ENCODE assay signal across 9 mouse cellular contexts in the genomic region with DNA sequence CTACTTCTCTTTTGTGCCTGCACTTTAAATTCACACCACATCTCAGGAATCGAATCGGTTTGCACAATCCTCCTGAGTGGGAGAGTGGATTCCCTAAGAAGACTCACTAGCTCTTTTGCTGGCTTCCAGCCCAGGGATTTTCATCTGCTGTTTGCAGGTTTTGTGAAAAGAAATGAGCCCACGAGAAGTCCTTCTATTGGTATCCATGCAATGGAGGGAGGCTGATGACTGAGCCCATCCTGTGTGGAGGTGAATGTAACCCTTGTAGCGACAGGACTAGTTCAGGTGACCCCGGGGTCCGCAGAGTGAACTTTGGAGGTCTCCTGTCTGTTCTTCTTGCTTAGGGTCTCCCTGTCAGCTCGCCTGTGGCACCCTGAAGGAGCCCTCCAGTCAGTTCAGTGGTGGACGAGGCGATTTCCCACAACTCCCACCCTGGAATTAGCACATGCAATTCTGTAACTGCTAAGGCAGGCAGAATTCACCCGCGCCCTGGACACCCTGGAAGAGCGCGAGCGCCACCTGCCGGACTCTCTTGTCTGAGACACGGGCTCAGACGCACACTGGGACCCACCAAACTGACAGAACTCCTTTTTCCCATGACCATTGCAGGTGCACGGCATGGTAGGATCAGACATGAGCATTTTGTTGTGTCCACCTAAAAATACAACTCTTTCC.
A peak's percentile ranks its signal among the peaks of the same experiment; 100 is the strongest.
DNase-seq lines count a peak whose midpoint lies in the region; ATAC-seq and TF ChIP-seq lines count a peak whose summit lies in the region.
"Had no signal": no experiment of that assay in that cellular context is flagged by ENCODE, and none has a peak within 500 bp of the region (broad histone marks: within the 10 kb centered on the region; RNA-seq: fewer than 3 reads in every experiment).

No protein-coding gene starts in this region.

- H3K9ac ChIP-seq in liver, adult 2 months (ENCODE audit: low read depth, low read length), result no peak overlapping the region
- H3K9ac ChIP-seq in neural tube, embryonic 14.5 days (replicated peaks; ENCODE audit: low read depth, low read length), result no peak overlapping the region
- H3K9ac ChIP-seq: embryonic facial prominence, embryonic 13.5 days had no signal

- no peaks in the 10 kb centered on the region for H3K36me3 ChIP-seq in embryonic facial prominence, embryonic 10.5 days (replicated peaks)
- no peaks in the 10 kb centered on the region for H3K36me3 ChIP-seq in liver, adult 2 months (ENCODE audit: control insufficient read depth, insufficient read depth, low read length)
- H3K36me3 ChIP-seq in neural tube, embryonic 14.5 days (ENCODE audit: control insufficient read depth, insufficient read depth, low read length), result no peaks in the 10 kb centered on the region
- H3K36me3 ChIP-seq: embryonic facial prominence, embryonic 13.5 days had no signal

- no peak overlapping the region for H3K4me2 ChIP-seq in neural tube, embryonic 14.5 days (ENCODE audit: low read depth, low read length)
- H3K4me2 ChIP-seq: embryonic facial prominence, embryonic 13.5 days had no signal

- no peak overlapping the region for H3K4me3 ChIP-seq in embryonic facial prominence, embryonic 10.5 days
- no peak overlapping the region for H3K4me3 ChIP-seq in liver, adult 2 months (ENCODE audit: insufficient read depth, low read depth, low read length)
- H3K4me3 ChIP-seq in neural tube, embryonic 14.5 days (ENCODE audit: low read depth, low read length), result no peak overlapping the region
- H3K4me3 ChIP-seq: embryonic facial prominence, embryonic 13.5 days had no signal

- WGBS in embryonic facial prominence, embryonic 10.5 days, result 29% methylated on average over 18 of the region's 18 CpGs
- 28% methylated on average over 18 of the region's 18 CpGs for WGBS in liver, adult 2 months
- 32% methylated on average over 18 of the region's 18 CpGs for WGBS in neural tube, embryonic 14.5 days

- peak; percentile 87 for TF ChIP-seq CTCF in liver, adult 2 months (IDR thresholded peaks at IDR 0.05; ENCODE audit: low read depth, low read length)

- H3K4me1 ChIP-seq in embryonic facial prominence, embryonic 10.5 days, result no peaks in the 10 kb centered on the region
- H3K4me1 ChIP-seq in liver, adult 2 months (ENCODE audit: control insufficient read depth, insufficient read depth, low read length), result no peaks in the 10 kb centered on the region
- no peaks in the 10 kb centered on the region for H3K4me1 ChIP-seq in neural tube, embryonic 14.5 days (ENCODE audit: control insufficient read depth, insufficient read depth, low read length)
- H3K4me1 ChIP-seq: embryonic facial prominence, embryonic 13.5 days had no signal

- H3K79me2 ChIP-seq in liver, adult 2 months (ENCODE audit: control insufficient read depth, insufficient read depth, low read length), result no peaks in the 10 kb centered on the region

- no peak for TF ChIP-seq POLR2A in liver, adult 2 months (IDR thresholded peaks at IDR 0.05; ENCODE audit: extremely low read depth, insufficient read depth, low read length)

- no peaks in the 10 kb centered on the region for H3K9me3 ChIP-seq in embryonic facial prominence, embryonic 10.5 days
- H3K9me3 ChIP-seq in neural tube, embryonic 14.5 days (ENCODE audit: control insufficient read depth, low read length), result no peaks in the 10 kb centered on the region
- H3K9me3 ChIP-seq: embryonic facial prominence, embryonic 13.5 days had no signal

- peak; percentile 92 for ATAC-seq in neural tube, embryonic 14.5 days (ENCODE audit: low read depth)

- no peak overlapping the region for H3K27ac ChIP-seq in embryonic facial prominence, embryonic 10.5 days (replicated peaks)
- H3K27ac ChIP-seq in liver, adult 2 months (replicated peaks; ENCODE audit: insufficient read depth, low read depth, low read length), result no peak overlapping the region
- H3K27ac ChIP-seq in neural tube, embryonic 14.5 days (ENCODE audit: low read depth, low read length), result no peak overlapping the region
- H3K27ac ChIP-seq: embryonic facial prominence, embryonic 13.5 days had no signal

- peak; percentile 58 for DNase-seq in 3134 (ENCODE audit: extremely low read depth, insufficient read length, low spot score)
- peak; percentile 47 to 83 for DNase-seq in adrenal gland, adult (ENCODE audit: inconsistent age in 2 of 2, low spot score in 1 of 2)
- peak; percentile 86 for DNase-seq in embryonic facial prominence, embryonic 10.5 days (ENCODE audit: low spot score)
- DNase-seq in heart, adult 8-10 months (ENCODE audit: low spot score), result peak; percentile 37
- peak; percentile 83 for DNase-seq in kidney, postnatal 10 days
- DNase-seq in liver, adult 2 months (ENCODE audit: extremely low read depth, low read depth, low spot score), result peak; percentile 20
- DNase-seq in thymus, postnatal 36 days, result peak; percentile 21 to 30

- H3K27me3 ChIP-seq in embryonic facial prominence, embryonic 10.5 days (replicated peaks; ENCODE audit: low read depth, poor library complexity, severe bottlenecking), result no peaks in the 10 kb centered on the region
- no peaks in the 10 kb centered on the region for H3K27me3 ChIP-seq in liver, adult 2 months (ENCODE audit: control insufficient read depth, insufficient read depth, low read length)
- no peaks in the 10 kb centered on the region for H3K27me3 ChIP-seq in neural tube, embryonic 14.5 days (ENCODE audit: control insufficient read depth, insufficient read depth, low read length)

Comparison
In these comparisons a context has a peak if more than half of its experiments do, and no peak if none do; other contexts are left out.
1. DNase-seq: peak in every context shown above with its lines; median percentile 86 in embryonic facial prominence, embryonic 10.5 days; 83 in kidney, postnatal 10 days; 65 in adrenal gland, adult; 58 in 3134; 37 in heart, adult 8-10 months; 26 in thymus, postnatal 36 days; 20 in liver, adult 2 months.